ENCODE assay signal across 8 mouse cellular contexts in genomic region chr7:127253341-127253740, GRCm38 (mm10). TPM values are rescaled to one million over a fixed set of nuclear protein-coding genes. Genes with fewer than 3 reads are reported as not detected.
DNase-seq lines count a peak whose midpoint lies in the region; ATAC-seq and TF ChIP-seq lines count a peak whose summit lies in the region.

No protein-coding gene starts in this region.

- H3K4me2 ChIP-seq in hindbrain, embryonic 12.5 days (replicated peaks): peak overlapping the region; percentile 88
- H3K4me2 ChIP-seq in midbrain, embryonic 13.5 days (replicated peaks): peak overlapping the region; percentile 85

- H3K9ac ChIP-seq in hindbrain, embryonic 12.5 days: peak overlapping the region; percentile 78
- peak overlapping the region; percentile 81 for H3K9ac ChIP-seq in midbrain, embryonic 13.5 days (replicated peaks)

- H3K9me3 ChIP-seq in hindbrain, embryonic 12.5 days (replicated peaks): no peaks in the 10 kb centered on the region
- no peaks in the 10 kb centered on the region for H3K9me3 ChIP-seq in midbrain, embryonic 13.5 days

- H3K27ac ChIP-seq in kidney, adult 2 months (ENCODE audit: insufficient read depth, low read depth, low read length): peak overlapping the region; percentile 57; the same call in 1 of the 2 replicates
- no peak overlapping the region for H3K27ac ChIP-seq in brown adipose tissue, adult 24 weeks (replicated peaks; ENCODE audit: low read depth, low read length)
- H3K27ac ChIP-seq in hindbrain, embryonic 12.5 days: peak overlapping the region; percentile 87
- peak overlapping the region; percentile 92 for H3K27ac ChIP-seq in midbrain, embryonic 13.5 days

- peaks cover 6% of the 10 kb centered on the region; the same call in 1 of the 2 replicates for H3K4me1 ChIP-seq in kidney, adult 2 months (ENCODE audit: control insufficient read depth, insufficient read depth, low read length)
- no peaks in the 10 kb centered on the region for H3K4me1 ChIP-seq in brown adipose tissue, adult 24 weeks (ENCODE audit: control insufficient read depth, insufficient read depth, insufficient read length, low read length)
- peaks cover 12% of the 10 kb centered on the region for H3K4me1 ChIP-seq in hindbrain, embryonic 12.5 days
- H3K4me1 ChIP-seq in midbrain, embryonic 13.5 days (replicated peaks): peaks cover 15% of the 10 kb centered on the region

- no peaks in the 10 kb centered on the region for H3K36me3 ChIP-seq in kidney, adult 2 months (ENCODE audit: control insufficient read depth, insufficient read depth, low read length)
- peaks cover 22% of the 10 kb centered on the region for H3K36me3 ChIP-seq in hindbrain, embryonic 12.5 days
- peaks cover 18% of the 10 kb centered on the region for H3K36me3 ChIP-seq in midbrain, embryonic 13.5 days

- DNase-seq in kidney, adult 2 months: no peak
- DNase-seq in kidney, postnatal 14 days: no peak
- no peak for DNase-seq in layer of hippocampus, postnatal 36 days
- no peak for DNase-seq in right cerebral cortex, postnatal 10 days (ENCODE audit: low spot score in 2 of 2)
- DNase-seq in adrenal gland, postnatal 10 days: no peak

- whole genome bisulfite sequencing in kidney, adult 2 months: 69% methylated on average over 6 of the region's 6 CpGs
- WGBS in hindbrain, embryonic 12.5 days: 86% methylated on average over 6 of the region's 6 CpGs
- WGBS in midbrain, embryonic 13.5 days: 81% methylated on average over 6 of the region's 6 CpGs

- H3K4me3 ChIP-seq in kidney, adult 2 months (ENCODE audit: insufficient read depth, low read depth, low read length): peak overlapping the region; percentile 60; the same call in 1 of the 2 replicates
- H3K4me3 ChIP-seq in brown adipose tissue, adult 24 weeks (ENCODE audit: insufficient read depth, low read depth, low read length): peak overlapping the region; percentile 73
- peak overlapping the region; percentile 60 for H3K4me3 ChIP-seq in hindbrain, embryonic 12.5 days
- H3K4me3 ChIP-seq in midbrain, embryonic 13.5 days (replicated peaks): peak overlapping the region; percentile 60

- no peak for TF ChIP-seq CTCF in kidney, adult 2 months (conservative IDR thresholded peaks at IDR 0.05; ENCODE audit: insufficient read depth, insufficient read length, low read depth, low read length)

- TF ChIP-seq POLR2A in kidney, adult 2 months (IDR thresholded peaks at IDR 0.05; ENCODE audit: low read depth, low read length): no peak

- no peak; the same call in 1 of the 2 replicates for ATAC-seq in hindbrain, embryonic 12.5 days (ENCODE audit: low FRiP score)
- ATAC-seq in midbrain, embryonic 13.5 days: no peak

- no peaks in the 10 kb centered on the region for H3K27me3 ChIP-seq in kidney, adult 2 months (replicated peaks; ENCODE audit: control insufficient read depth, insufficient read depth, low read length)
- H3K27me3 ChIP-seq in hindbrain, embryonic 12.5 days: no peaks in the 10 kb centered on the region
- no peaks in the 10 kb centered on the region for H3K27me3 ChIP-seq in midbrain, embryonic 13.5 days

RNA-seq across cellular contexts. Expression of gene Dctpp1, which starts 7.2 kb away (rescaled TPM):
- polyA plus RNA-seq in kidney, adult 2 months (2012; rRNA removed): 68.9 and 70.5 TPM in 2 replicates
- 38.1 and 41.3 TPM in 2 replicates for polyA plus RNA-seq in brown adipose tissue, adult 24 weeks (2012; ENCODE audit: insufficient read depth, insufficient read length, missing spikeins)
- 123 and 147 TPM in 2 replicates for polyA plus RNA-seq in hindbrain, embryonic 12.5 days (2016; fragmentation: Nextera tagmentation; extraction: Ambion mirVana)
- polyA plus RNA-seq in midbrain, embryonic 13.5 days (2015; fragmentation: Nextera tagmentation; extraction: Ambion mirVana): 142 and 143 TPM in 2 replicates
- 10 to 100 TPM; 21.0 to 21.9 TPM for total RNA-seq in layer of hippocampus, postnatal 36 days (2021)
- 10 to 100 TPM; 60.7 to 65.0 TPM for total RNA-seq in adrenal gland, postnatal 10 days (2021)

RNA-seq across cellular contexts. Expression of gene Zfp771, which starts 9.3 kb away (rescaled TPM):
- 48.4 and 85.5 TPM in 2 replicates for polyA plus RNA-seq in kidney, adult 2 months (2012; rRNA removed)
- polyA plus RNA-seq in brown adipose tissue, adult 24 weeks (2012; ENCODE audit: insufficient read depth, insufficient read length, missing spikeins): 7.1 and 14.4 TPM in 2 replicates
- polyA plus RNA-seq in hindbrain, embryonic 12.5 days (2016; fragmentation: Nextera tagmentation; extraction: Ambion mirVana): 61.3 and 62.8 TPM in 2 replicates
- 50.5 and 59.7 TPM in 2 replicates for polyA plus RNA-seq in midbrain, embryonic 13.5 days (2015; fragmentation: Nextera tagmentation; extraction: Ambion mirVana)
- 10 to 100 TPM; 69.3 to 74.9 TPM for total RNA-seq in layer of hippocampus, postnatal 36 days (2021)
- total RNA-seq in adrenal gland, postnatal 10 days (2021): 10 to 100 TPM; 23.5 to 31.7 TPM

RNA-seq across cellular contexts. Expression of gene Sept1, which starts 20.4 kb away (rescaled TPM):
- polyA plus RNA-seq in kidney, adult 2 months (2012; rRNA removed): 24.1 and 38.4 TPM in 2 replicates
- polyA plus RNA-seq in brown adipose tissue, adult 24 weeks (2012; ENCODE audit: insufficient read depth, insufficient read length, missing spikeins): 10.9 and 19.3 TPM in 2 replicates
- 32.7 and 33.2 TPM in 2 replicates for polyA plus RNA-seq in hindbrain, embryonic 12.5 days (2016; fragmentation: Nextera tagmentation; extraction: Ambion mirVana)
- 27.1 and 28.3 TPM in 2 replicates for polyA plus RNA-seq in midbrain, embryonic 13.5 days (2015; fragmentation: Nextera tagmentation; extraction: Ambion mirVana)
- total RNA-seq in layer of hippocampus, postnatal 36 days (2021): 1 to 10 TPM; 5.2 to 5.4 TPM
- 10 to 100 TPM; 17.6 to 17.8 TPM for total RNA-seq in adrenal gland, postnatal 10 days (2021)

RNA-seq across cellular contexts. Expression of gene Zfp553, which starts 20.5 kb away (rescaled TPM):
- polyA plus RNA-seq in kidney, adult 2 months (2012; rRNA removed): 7.9 and 9.6 TPM in 2 replicates
- polyA plus RNA-seq in brown adipose tissue, adult 24 weeks (2012; ENCODE audit: insufficient read depth, insufficient read length, missing spikeins): 3.3 and 3.4 TPM in 2 replicates
- 61.3 and 67.9 TPM in 2 replicates for polyA plus RNA-seq in hindbrain, embryonic 12.5 days (2016; fragmentation: Nextera tagmentation; extraction: Ambion mirVana)
- polyA plus RNA-seq in midbrain, embryonic 13.5 days (2015; fragmentation: Nextera tagmentation; extraction: Ambion mirVana): 69.3 and 75.4 TPM in 2 replicates
- total RNA-seq in layer of hippocampus, postnatal 36 days (2021): 10 to 100 TPM; 21.0 TPM
- 10 to 100 TPM in 1 of 2 experiments, 1 to 10 TPM in 1; 9.2 to 13.4 TPM for total RNA-seq in adrenal gland, postnatal 10 days (2021)

RNA-seq across cellular contexts. Expression of gene Sephs2, which starts 20.5 kb away (rescaled TPM):
- 153 and 156 TPM in 2 replicates for polyA plus RNA-seq in kidney, adult 2 months (2012; rRNA removed)
- 125 and 144 TPM in 2 replicates for polyA plus RNA-seq in brown adipose tissue, adult 24 weeks (2012; ENCODE audit: insufficient read depth, insufficient read length, missing spikeins)
- polyA plus RNA-seq in hindbrain, embryonic 12.5 days (2016; fragmentation: Nextera tagmentation; extraction: Ambion mirVana): 66.5 and 69.3 TPM in 2 replicates
- 52.4 and 54.0 TPM in 2 replicates for polyA plus RNA-seq in midbrain, embryonic 13.5 days (2015; fragmentation: Nextera tagmentation; extraction: Ambion mirVana)
- 10 to 100 TPM; 36.1 to 37.2 TPM for total RNA-seq in layer of hippocampus, postnatal 36 days (2021)
- 100 to 1,000 TPM; 189 to 268 TPM for total RNA-seq in adrenal gland, postnatal 10 days (2021)
